Mouse (Mus musculus) liver, embryonic 16.5 days (tissue): ENCODE data around the gene Shisa7. TPM values are rescaled to one million over a fixed set of nuclear protein-coding genes. Genes with fewer than 3 reads are reported as not detected.
"Not testable (repeated sequence)": the region's sequence is repeated elsewhere in the genome, so short reads cannot be mapped to it uniquely, and the experiment has no call there.

Experiments
- ATAC-seq: fragments of 200-750 bp; cut with Nextera tagmentation; 2 replicates; pipeline ENCODE4 v1.8.0; 2017; ENCODE audit warnings: low read depth, mild to moderate bottlenecking, moderate number of reproducible peaks, moderate library complexity
- H3K27ac ChIP-seq: fragments of 300-500 bp; sonication (generic); 2 replicates; pipeline ENCODE4 v1.5.1; 2014; ENCODE audit warnings: mild to moderate bottlenecking, low read length
- H3K27me3 ChIP-seq: fragments of 300-500 bp; sonication (generic); 2 replicates; pipeline ENCODE4 v1.6.1; 2014; ENCODE audit warnings: low read depth, low read length, mixed read lengths; ENCODE audit not compliant: control insufficient read depth, insufficient read depth
- H3K36me3 ChIP-seq: fragments of 300-500 bp; sonication (generic); 2 replicates; pipeline ENCODE4 v1.6.1; 2014; ENCODE audit warnings: mild to moderate bottlenecking; ENCODE audit not compliant: control insufficient read depth, insufficient read depth
- H3K4me1 ChIP-seq: fragments of 300-500 bp; sonication (generic); 2 replicates; pipeline ENCODE4 v1.6.1; 2014; ENCODE audit warnings: low read depth, low read length, mixed read lengths; ENCODE audit not compliant: control insufficient read depth
- H3K4me2 ChIP-seq: fragments of 300-500 bp; sonication (generic); 2 replicates; pipeline ENCODE4 v1.6.1; 2014; ENCODE audit warnings: low read depth, low read length, mixed read lengths
- H3K4me3 ChIP-seq: fragments of 300-500 bp; sonication (generic); 2 replicates; pipeline ENCODE4 v1.5.1; 2014; ENCODE audit warnings: low read depth, mild to moderate bottlenecking, low read length
- H3K9ac ChIP-seq: fragments of 300-500 bp; sonication (generic); 2 replicates; pipeline ENCODE4 v1.6.1; 2014; ENCODE audit warnings: low read depth, low read length
- H3K9me3 ChIP-seq: fragments of 300-500 bp; sonication (generic); replicated peaks from 2 replicates; pipeline ENCODE4 v1.6.1; 2016; ENCODE audit warnings: low read length; ENCODE audit not compliant: control insufficient read depth
- WGBS: fragments of 180-500 bp; shearing (Covaris S2); extraction: QIAGEN DNeasy Blood & Tissue Kit; methylation state at CpG from one replicate; pipeline ENCODE4 v1.1.7; 2014; ENCODE audit not compliant: insufficient replicate concordance; 5-methylcytosine and 5-hydroxymethylcytosine counted together
- polyA plus RNA-seq: library from polyadenylated mRNA; unstranded; fragments of >200 nt; fragmentation: Nextera tagmentation; extraction: Ambion mirVana; gene quantifications from 2 replicates; pipeline ENCODE4 v1.2.1, GENCODE M21; 2015

The Shisa7 gene
- polyA plus RNA-seq: not detected in 2 replicates

DNA sequence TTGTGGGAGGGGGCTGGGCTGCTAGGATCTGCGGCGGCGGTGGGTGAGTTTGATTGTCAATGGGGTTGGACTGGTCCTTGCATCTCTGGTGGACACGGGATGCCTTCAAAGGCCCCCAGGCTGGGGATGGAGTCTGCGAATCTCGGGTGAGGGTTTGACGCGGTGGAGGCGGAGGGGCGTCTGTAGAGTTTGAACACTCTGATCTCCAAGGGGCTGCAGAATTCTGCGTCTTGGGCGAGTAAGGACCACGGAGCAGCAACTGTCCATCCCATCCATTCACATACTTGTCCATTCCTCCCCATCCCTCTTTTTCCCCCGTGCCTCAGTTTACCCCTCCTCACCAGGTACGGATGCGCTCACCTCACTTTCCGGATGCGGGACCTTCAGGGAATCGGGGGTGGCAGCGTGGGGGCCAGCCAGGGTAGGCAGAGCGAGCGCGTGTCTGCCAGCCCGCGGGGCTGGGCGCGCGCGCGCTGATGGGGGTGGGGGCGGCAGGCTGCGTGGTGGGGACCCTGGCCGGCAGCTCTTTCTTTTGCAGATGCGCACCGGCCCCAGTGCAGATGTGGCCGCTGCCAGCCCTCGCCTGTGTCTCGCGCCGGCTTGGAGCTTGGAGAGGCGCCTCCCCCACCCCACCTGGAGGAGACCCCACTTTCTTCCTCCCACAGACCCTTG lies at the start of gene Shisa7:
TSS of gene Shisa7 (minus strand) at position 452 of the 672 bp plus-strand sequence.
- 2% methylated on average over 41 of the region's 41 CpGs for WGBS
- ATAC-seq: no peak
- Histone ChIP-seq H3K9ac (no peak within 1 kb of the TSS), H3K4me2 (peak within 1 kb of the TSS; percentile 17; the same call in 1 of the 2 replicates), H3K27me3 (peaks cover 56% of the 10 kb centered on the region), H3K36me3 (no peaks in the 10 kb centered on the region), H3K9me3 (no peaks in the 10 kb centered on the region), H3K4me3 (no peak within 1 kb of the TSS), H3K27ac (no peak within 1 kb of the TSS), H3K4me1 (no peaks in the 10 kb centered on the region; the same call in 1 of the 2 replicates)

DNA sequence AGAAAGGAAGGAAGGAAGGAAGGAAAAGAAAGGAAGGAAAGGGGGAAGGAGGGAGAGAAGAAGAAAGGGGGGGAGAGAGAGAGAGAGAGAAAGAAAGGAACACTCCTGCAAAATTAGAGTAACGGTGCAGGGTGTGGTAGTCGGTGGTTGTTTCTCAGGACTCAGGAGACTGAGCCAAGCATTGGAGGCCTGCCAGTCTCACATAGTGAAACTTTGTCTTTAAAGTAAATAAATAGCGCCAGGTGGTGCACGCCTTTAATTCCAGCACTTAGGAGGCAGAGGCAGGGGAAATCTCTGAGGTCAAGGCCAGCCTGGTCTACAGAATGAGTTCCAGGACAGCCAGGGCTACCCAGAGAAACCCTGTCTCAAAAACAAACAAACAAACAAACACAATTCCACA lies 42.2 kb upstream of the Shisa7 start:
- Histone ChIP-seq H3K4me2 (no peak overlapping the region), H3K27me3 (no peaks in the 10 kb centered on the region), H3K9ac (no peak overlapping the region), H3K27ac (no peak overlapping the region), H3K4me3 (no peak overlapping the region), H3K36me3 (no peaks in the 10 kb centered on the region), H3K4me1 (no peaks in the 10 kb centered on the region), H3K9me3 (no peaks in the 10 kb centered on the region)
- ATAC-seq: peak; percentile 32; the same call in 1 of the 2 replicates
- WGBS: 60% methylated on average over 4 of the region's 4 CpGs

DNA sequence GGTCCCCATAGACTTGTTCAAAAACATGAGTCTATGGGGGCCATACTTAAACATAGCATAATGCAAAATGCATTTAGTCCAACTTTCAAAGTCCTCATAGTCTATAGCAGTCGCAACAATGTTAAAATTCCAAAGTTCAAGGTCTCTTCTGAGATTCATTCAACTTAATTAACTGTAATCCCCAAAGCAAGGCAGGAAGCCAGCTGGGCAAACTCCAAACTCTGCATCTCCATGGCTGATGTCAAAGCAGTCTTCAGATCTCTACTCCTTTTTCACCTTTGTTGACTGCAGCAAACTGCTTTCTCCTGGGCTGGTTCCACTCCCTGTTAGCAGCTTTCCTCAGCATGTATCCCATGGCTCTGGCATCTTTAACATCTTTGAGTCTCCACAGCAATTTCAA lies 34.5 kb upstream of the Shisa7 start:
- H3K27me3 ChIP-seq, ATAC-seq, H3K9ac ChIP-seq, H3K36me3 ChIP-seq, H3K27ac ChIP-seq, H3K9me3 ChIP-seq, H3K4me3 ChIP-seq, H3K4me2 ChIP-seq: not testable (repeated sequence)
- H3K4me1 ChIP-seq: peaks cover 22% of the 10 kb centered on the region
- WGBS: 74% methylated on average over 1 of the region's 1 CpGs

- Histone ChIP-seq H3K9me3 (no peaks in the 10 kb centered on the region), H3K9ac (peak overlapping the region; percentile 72; the same call in 1 of the 2 replicates), H3K27ac (no peak overlapping the region), H3K4me1 (peaks cover 22% of the 10 kb centered on the region), H3K27me3 (no peaks in the 10 kb centered on the region), H3K4me3 (peak overlapping the region; percentile 70), H3K4me2 (peak overlapping the region; percentile 97), H3K36me3 (no peaks in the 10 kb centered on the region)
- ATAC-seq: no peak
Observed at GRCm38 (mm10) chr7:4878186-4878585, 33.7 kb upstream of the Shisa7 start.

- Histone ChIP-seq H3K4me3 (peak overlapping the region; percentile 70), H3K4me2 (peak overlapping the region; percentile 97), H3K9me3 (no peaks in the 10 kb centered on the region), H3K27me3 (no peaks in the 10 kb centered on the region), H3K36me3 (no peaks in the 10 kb centered on the region), H3K4me1 (peaks cover 22% of the 10 kb centered on the region), H3K27ac (peak overlapping the region; percentile 50; the same call in 1 of the 2 replicates), H3K9ac (peak overlapping the region; percentile 72)
- WGBS: 10% methylated on average over 11 of the region's 11 CpGs
- no peak; the same call in 1 of the 2 replicates for ATAC-seq
Observed at GRCm38 (mm10) chr7:4877226-4877625, 32.7 kb upstream of the Shisa7 start.

GRCm38 (mm10) chr7:4876753-4877221 lies 32.3 kb upstream of the Shisa7 start, which contains the start of gene Isoc2a:
Gene Isoc2a, plus strand, starts transcription at chr7:4877153.
- H3K36me3 ChIP-seq: no peaks in the 10 kb centered on the region
- H3K4me2 ChIP-seq: peak within 1 kb of the TSS; percentile 97
- peak within 1 kb of the TSS; percentile 76 for H3K27ac ChIP-seq
- no peaks in the 10 kb centered on the region for H3K27me3 ChIP-seq
- H3K4me1 ChIP-seq: peaks cover 22% of the 10 kb centered on the region
- peak within 1 kb of the TSS; percentile 72 for H3K9ac ChIP-seq
- H3K4me3 ChIP-seq: peak within 1 kb of the TSS; percentile 70
- peak; percentile 100 for ATAC-seq
- H3K9me3 ChIP-seq: no peaks in the 10 kb centered on the region
- under 1% methylated on average over 17 of the region's 22 CpGs for WGBS

DNA sequence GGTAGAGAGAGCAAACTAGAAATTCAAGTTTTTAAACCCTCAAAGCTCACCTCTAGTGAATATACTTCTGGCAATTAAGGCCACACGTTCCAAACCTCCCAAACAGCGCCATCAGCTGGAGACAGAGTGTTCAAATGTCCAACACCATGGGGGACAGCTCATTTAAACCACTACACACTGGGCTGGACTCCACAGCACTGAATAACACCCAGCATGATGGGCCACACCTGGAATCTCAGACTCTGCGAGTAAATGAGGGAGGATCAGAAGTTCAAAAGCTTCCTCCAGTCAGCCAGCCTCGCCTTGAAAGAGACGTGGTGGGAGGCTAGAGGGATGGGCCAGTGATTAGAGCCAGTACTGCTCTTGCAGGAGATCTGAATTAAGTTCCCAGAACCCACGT lies 25.6 kb upstream of the Shisa7 start, which contains the start of gene Isoc2b:
TSS of gene Isoc2b (minus strand) at position 126 of the 400 bp plus-strand sequence.
- Histone ChIP-seq H3K4me3 (no peak within 1 kb of the TSS), H3K9me3 (no peaks in the 10 kb centered on the region), H3K36me3 (no peaks in the 10 kb centered on the region), H3K27ac (no peak within 1 kb of the TSS), H3K4me1 (peaks cover 6% of the 10 kb centered on the region), H3K9ac (no peak within 1 kb of the TSS), H3K4me2 (no peak within 1 kb of the TSS), H3K27me3 (no peaks in the 10 kb centered on the region)
- 41% methylated on average over 6 of the region's 6 CpGs for WGBS
- no peak for ATAC-seq

GRCm38 (mm10) chr7:4866631-4867180 lies 22.2 kb upstream of the Shisa7 start:
- peak overlapping the region; percentile 78 for H3K9ac ChIP-seq
- H3K27me3 ChIP-seq: no peaks in the 10 kb centered on the region
- WGBS: 32% methylated on average over 10 of the region's 10 CpGs
- H3K4me3 ChIP-seq: peak overlapping the region; percentile 71
- no peaks in the 10 kb centered on the region for H3K36me3 ChIP-seq
- peak overlapping the region; percentile 43; the same call in 1 of the 2 replicates for H3K27ac ChIP-seq
- no peaks in the 10 kb centered on the region for H3K9me3 ChIP-seq
- peak overlapping the region; percentile 63 for H3K4me2 ChIP-seq
- no peak for ATAC-seq
- H3K4me1 ChIP-seq: peaks cover 6% of the 10 kb centered on the region
